Mouse (Mus musculus): Measurements from ENCODE around the gene Pold3.

GRCm38 (mm10) chr7:100046486-100046885 lies 74.9 kb downstream of the Pold3 start:
- TF ChIP-seq CTCF (IDR thresholded peaks at IDR 0.05) (no peak), EP300 (IDR thresholded peaks at IDR 0.05; ENCODE audit: insufficient read depth, low read depth, low read length) (no peak), POLR2A (IDR thresholded peaks at IDR 0.05; ENCODE audit: insufficient read depth, low read depth, low read length) (no peak)
